Mouse (Mus musculus) ZHBTc4 (cell line): ENCODE results near the gene Syde2.

Experiments used
- DNase-seq: peaks from one replicate; pipeline ENCODE4 v3.0.0-alpha.2; 2011; ENCODE audit warnings: low read depth, low spot score

Syde2 gene

GRCm38 (mm10) chr3:146011544-146012218 is 24.0 kb downstream of the Syde2 start:
- DNase-seq, result peak; percentile 47

DNA sequence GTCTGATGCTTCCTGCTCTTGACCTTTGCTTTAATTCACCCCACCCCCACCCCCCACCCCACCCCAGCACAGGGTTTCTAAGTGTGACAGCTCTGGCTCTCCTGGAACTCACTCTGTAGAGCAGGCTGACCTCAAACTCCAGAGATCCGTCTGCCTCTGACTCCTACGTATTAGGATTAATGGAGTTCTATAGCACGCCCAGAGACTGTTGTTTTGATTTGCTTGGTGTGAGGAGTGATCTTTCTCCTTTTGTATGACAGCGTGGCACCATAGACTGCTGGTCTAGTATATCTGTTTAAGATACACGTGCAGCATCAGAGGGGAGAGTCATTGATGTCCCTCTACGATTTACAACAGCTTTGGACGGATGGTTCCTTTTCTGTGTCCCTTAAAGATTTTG is 25.8 kb downstream of the Syde2 start:
- no peak for DNase-seq

DNA sequence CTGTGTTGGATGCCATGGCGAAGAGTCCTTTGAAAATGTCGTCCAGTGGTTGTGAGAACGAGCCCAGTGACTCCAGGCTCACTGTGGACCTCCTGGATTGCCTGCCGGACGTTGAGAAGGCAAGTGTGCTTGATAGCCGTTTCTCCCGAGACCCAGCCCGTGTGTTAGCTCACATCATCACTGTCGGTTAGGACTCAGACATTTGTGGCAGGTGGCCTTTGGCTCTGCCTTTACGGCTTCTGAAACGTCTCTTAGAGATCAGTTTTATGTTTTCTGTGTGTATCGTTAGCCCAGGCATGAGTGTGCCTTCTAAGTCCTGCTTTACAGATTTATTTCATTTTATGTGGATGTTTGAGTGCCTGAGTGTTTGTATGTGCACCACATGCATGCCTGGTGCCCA is 26.7 kb downstream of the Syde2 start:
- DNase-seq, result no peak

DNA sequence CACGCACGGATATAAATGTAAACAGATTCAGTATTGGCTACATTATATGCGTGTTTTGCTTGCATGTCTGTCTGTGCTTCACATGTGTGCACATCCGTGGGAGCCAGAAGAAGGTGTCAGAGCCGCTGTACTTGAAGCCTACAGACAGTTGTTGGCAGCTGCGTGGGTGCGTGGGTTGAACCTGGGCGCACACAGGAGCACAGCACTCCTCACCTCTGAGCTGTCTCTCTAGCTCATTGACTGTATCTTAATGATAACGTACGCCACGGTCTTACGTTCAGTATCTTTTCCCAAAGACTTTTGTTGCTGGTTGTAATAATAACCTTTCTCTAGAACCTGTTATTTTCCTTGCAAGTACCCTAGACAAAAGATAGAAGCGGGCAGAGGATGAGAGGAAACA is 29.3 kb downstream of the Syde2 start:
- DNase-seq, result no peak

DNA sequence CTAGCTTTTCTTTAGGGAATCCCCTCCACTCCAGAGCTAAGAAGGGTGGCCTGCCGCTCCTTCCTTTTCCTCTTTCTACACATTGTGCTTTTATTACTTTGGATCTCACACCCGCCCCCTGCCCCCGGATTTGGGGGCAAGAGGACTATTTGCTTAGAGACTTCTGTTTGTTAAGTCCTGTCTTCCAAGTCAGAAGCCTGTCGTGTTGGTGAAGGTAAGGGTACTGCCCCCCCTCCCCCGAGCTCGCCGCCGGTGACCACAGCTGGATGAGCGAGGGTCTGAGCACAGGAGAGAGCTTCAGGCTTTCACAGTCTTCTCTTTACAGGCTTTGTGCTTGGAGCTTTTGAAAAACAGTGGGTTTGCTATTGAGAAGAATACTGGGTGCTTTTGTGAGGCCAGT is 29.9 kb downstream of the Syde2 start:
- no peak for DNase-seq

DNA sequence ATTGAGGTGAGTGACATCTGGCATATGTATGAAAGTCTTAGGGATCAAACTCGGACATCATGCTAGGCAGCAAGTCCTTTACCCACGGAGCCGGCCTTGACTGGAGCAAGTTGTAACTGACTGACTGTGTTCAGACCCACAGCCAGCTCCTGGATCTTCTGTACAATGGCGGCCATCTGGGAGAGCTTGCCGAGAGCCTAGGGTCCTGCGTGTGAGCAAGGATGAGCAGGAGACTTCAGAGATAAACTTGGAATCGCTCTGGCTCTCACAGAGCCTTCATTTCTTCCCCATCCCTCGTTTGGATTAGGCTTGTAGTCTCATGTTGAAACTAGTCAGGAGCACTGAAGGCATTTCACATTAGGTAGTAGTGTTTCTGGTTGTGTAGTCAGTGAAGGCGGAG is 34.6 kb downstream of the Syde2 start:
- DNase-seq, result no peak

DNA sequence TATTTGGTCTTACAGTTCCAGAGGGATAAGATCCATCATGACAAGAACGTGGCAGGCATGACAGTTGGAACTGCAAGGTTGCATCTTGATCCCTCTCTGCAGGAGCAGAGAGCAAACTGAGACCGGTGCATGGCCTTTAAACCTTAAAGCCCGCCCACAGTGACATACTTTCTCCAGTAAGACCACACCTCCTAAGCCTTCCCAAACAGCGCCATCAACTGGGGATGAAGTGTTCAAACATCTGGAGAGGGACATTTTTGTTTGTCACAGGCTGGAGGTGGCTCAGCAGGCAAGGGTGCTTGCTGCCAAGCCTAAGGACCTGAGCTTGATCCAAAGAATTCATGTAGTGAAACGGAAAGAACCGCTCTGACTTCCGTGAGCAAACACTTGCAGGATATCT is 37.1 kb downstream of the Syde2 start:
- DNase-seq, result peak; percentile 75

- no peak for DNase-seq
Measured at GRCm38 (mm10) chr3:146025499-146025898, 37.8 kb downstream of the Syde2 start.

DNA sequence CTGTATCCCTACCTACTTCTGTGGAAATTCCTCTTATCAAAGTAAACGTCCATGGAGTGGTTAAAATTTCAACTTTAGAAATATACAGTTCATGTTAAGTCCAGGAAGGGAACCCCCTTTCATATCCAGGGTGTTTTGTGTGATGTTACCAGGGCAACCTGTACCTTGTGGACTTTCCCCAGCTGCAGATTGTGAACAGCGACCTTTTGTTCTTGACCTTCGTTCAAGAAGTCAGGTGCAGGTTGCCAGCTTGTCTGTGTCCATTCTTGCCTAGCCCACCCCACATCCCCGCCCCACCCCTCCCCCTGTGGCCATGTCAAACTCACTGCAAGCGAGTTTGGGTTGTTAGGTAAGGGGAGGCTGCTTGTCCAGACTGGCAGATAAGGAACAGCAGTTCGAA is 39.4 kb downstream of the Syde2 start:
- DNase-seq, result peak; percentile 51

GRCm38 (mm10) chr3:146028406-146028805 is 40.7 kb downstream of the Syde2 start:
- DNase-seq, result peak; percentile 67

DNA sequence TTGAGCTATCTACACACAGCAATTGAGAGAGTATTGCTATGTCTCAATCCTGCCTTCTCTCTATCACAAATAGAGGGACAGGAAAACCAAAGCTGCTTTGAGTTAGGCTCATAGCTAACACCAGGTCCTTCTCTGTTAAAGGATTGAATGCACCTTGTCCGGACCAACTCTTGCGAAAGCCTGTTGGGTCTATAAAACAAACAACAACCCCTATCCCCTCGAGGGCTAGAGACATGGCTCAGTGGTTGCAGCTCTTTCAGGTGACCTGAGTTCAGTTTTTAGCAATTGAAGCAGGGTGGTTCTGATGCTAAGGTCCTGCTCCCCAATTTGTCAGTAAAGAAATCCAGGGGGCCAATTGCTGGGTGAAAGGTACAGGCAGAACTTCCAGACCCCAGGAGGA is 41.6 kb downstream of the Syde2 start:
- no peak for DNase-seq

DNA sequence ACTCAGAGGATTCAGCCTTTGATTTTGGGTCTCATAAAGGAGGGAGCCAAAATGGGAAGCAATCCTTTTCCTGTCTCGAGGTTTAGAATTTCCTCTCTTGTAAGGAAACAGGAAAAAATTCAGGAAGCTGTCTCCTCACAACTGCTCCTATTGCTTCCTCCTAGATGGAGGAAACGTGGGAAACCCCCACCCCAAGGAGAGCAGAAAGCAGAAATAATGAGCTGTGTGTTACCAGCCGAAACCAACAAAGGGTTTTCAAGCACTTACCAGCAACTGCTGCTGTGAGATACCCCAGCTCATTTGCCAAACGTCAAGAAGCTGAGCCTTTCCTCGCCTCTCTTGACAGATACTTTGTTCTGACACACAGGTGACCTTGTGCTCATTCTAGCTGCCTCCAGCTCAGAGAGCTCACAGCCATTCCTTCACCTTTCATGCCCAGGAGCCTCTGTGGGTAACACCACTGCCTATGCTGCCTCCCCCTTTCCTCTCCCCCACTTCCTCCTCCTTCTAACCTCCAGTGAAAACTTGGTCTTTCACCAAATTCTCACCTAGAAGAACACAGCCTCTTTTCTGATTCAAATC is 42.7 kb downstream of the Syde2 start:
- no peak for DNase-seq

GRCm38 (mm10) chr3:146032976-146033375 is 45.3 kb downstream of the Syde2 start:
- no peak for DNase-seq

- no peak for DNase-seq
Measured at GRCm38 (mm10) chr3:146037906-146038305, 50.2 kb downstream of the Syde2 start.

DNA sequence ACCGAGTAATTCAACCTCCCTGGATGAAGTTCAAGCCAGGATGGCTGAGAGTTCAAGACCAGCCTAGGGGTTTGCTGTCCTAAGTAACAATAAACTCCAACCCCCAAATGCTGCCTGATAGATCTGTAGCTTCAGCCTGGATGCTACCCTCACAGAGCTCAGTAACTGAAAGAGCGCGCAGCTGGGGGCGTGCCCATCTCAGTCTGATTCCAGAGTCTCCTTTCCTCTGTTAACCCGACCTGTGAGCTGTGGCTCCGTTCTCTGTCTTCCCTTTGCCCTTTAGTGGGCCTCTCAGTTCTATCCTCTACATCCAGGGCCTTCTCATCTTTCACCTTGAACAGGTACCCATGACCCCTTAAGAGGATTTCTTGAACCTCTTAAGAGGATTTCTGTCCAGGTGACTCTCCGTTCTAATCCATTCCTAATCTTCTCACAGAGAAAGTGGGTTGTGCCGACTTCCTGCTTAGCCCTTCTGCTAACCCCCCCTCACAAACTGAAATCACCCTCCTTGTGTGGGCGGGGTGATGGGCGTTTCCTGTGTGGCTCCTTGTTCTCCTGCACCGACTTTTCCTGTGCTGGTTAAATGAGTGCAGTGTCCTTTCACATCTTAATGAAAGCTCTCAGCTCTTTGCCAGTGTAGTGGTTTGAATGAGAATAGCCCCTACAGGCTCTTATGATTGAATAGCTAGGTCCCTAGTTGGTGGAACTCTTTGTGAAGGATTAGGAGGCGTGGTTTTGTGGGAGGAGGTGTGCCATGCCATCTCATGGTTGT is 51.6 kb downstream of the Syde2 start:
- DNase-seq, result peak; percentile 65

GRCm38 (mm10) chr3:146041382-146041781 is 53.7 kb downstream of the Syde2 start:
- no peak for DNase-seq

- peak; percentile 83 for DNase-seq
Measured at GRCm38 (mm10) chr3:146044977-146045376, 57.3 kb downstream of the Syde2 start.

GRCm38 (mm10) chr3:146046076-146046475 is 58.4 kb downstream of the Syde2 start:
- no peak for DNase-seq

- peak; percentile 89 for DNase-seq
Measured at GRCm38 (mm10) chr3:146047704-146048207, 60.1 kb downstream of the Syde2 start.

- no peak for DNase-seq
Measured at GRCm38 (mm10) chr3:146049951-146050350, 62.3 kb downstream of the Syde2 start.

DNA sequence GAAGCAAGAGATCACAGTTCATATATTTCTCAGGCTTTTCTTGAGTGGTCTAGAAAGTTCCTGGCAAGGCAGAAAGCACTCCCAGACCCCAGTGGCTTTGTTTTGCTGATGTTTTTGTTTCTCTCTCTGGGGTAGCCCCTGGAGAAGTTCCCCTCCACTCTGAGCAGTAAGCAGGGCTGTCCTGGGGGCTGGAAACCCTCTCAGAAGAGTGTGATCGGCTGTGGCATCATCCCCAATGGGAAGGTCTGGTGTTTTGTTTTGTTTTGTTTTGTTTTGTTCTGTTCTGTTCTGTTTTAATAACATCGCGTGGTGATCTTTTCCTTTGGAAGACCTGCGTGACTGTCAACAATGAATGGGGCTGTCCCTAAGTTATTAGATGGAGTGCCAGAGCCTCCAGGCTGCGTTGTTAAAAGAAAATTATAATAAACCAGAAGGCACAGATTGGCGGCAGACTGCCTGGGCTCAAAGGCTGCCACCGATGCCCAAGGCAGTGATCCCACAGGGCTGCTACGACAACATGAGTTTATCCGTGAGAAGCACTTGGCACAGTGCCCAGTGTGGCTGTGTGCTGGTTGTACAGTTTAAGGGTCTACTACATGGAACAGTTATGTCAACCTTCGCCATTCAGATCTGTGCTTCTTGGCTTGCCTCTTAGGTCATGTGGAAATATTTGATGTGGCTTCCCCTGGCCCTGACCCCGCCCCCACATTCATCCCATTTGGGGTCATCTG is 63.8 kb downstream of the Syde2 start:
- no peak for DNase-seq
